Mouse (Mus musculus): ENCODE measurements around the gene Iqcc. TPM values are rescaled to one million over a fixed set of nuclear protein-coding genes. Genes with fewer than 3 reads are reported as not detected.

Iqcc gene
- polyA plus RNA-seq, 1 experiment from 2014 or later = 8.9 TPM

DNA sequence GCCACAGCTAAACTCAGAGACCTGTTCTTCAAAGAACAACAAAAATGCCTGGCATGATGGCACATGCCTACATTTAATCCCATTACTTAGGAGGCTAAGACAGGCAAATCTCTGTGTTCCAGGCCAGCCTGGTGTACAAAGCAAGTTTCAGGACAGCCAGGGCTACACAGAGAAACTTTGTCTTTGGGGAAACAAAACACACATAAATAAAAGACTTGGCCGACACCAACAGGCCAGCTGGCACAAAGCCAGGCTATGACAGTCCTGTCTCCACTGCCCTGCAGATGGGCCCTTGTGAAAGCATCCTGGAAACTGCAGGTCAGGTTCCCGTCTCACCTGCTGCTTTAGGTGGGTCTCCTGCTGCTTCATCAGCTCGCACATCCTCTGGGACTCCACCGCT lies 12.0 kb upstream of the Iqcc start:
- H3K4me3 ChIP-seq (ENCODE audit: inconsistent target) = no peak overlapping the region
- H3K36me3 ChIP-seq (ENCODE audit: inconsistent target) = peaks cover 88% of the 10 kb centered on the region
- WGBS (ENCODE audit: missing documents) = 96% methylated on average over 4 of the region's 4 CpGs
- peaks cover 1% of the 10 kb centered on the region; the same call in 1 of the 2 replicates for H3K79me2 ChIP-seq (ENCODE audit: inconsistent target)
- no peak overlapping the region for H3K27ac ChIP-seq

- Histone ChIP-seq H3K79me2 (ENCODE audit: inconsistent target) (peaks cover 17% of the 10 kb centered on the region), H3K27ac (peak overlapping the region; percentile 90; the same call in 1 of the 2 replicates), H3K36me3 (ENCODE audit: inconsistent target) (peaks cover 42% of the 10 kb centered on the region), H3K4me3 (ENCODE audit: inconsistent target) (no peak overlapping the region)
- 81% methylated on average over 6 of the region's 6 CpGs for WGBS (ENCODE audit: missing documents)
These were observed 7.1 kb upstream of the Iqcc start for GRCm38 (mm10) chr4:129626035-129626434.

DNA sequence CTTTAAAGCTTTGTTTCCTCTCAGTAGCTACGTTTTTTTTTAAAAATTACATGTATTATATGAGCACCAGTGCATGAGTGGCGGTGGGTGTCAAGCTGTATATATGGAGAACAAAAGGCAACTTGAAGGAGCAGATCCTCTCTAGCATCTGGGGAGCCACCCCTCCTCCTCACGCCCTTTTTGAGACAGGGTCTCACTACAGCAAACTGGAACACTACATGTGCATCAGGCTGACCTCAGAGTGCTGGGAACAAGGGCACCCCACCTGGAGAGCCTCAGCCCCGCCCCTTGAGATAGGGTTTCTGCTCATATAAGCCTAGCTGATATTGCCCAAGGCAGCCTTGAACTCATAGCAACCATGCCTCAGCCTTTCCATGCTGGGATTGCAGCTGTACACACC lies 6.6 kb upstream of the Iqcc start:
- H3K79me2 ChIP-seq (ENCODE audit: inconsistent target) = peaks cover 17% of the 10 kb centered on the region
- H3K36me3 ChIP-seq (ENCODE audit: inconsistent target) = peaks cover 36% of the 10 kb centered on the region
- WGBS (ENCODE audit: missing documents) = 37% methylated on average over 3 of the region's 4 CpGs
- H3K27ac ChIP-seq = peak overlapping the region; percentile 90
- H3K4me3 ChIP-seq (ENCODE audit: inconsistent target) = no peak overlapping the region

DNA sequence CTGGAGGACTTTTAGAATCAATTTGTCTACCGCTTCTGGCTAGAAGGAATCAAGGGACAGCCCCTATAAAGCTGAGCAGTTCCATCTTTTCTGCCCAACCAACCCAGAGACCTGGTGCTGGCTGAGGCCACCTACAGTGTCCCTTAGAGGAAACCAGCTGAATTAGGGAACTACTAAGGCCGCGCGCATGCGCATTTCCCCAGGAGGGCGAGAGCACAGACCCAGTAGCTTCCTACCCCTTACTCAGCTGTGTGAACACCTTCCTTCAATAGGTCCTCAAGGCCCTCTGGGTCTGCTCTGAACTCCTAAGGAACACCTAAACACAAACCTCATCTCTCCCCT lies 6.1 kb upstream of the Iqcc start:
- H3K36me3 ChIP-seq (ENCODE audit: inconsistent target) = peaks cover 31% of the 10 kb centered on the region
- WGBS (ENCODE audit: missing documents) = 0% methylated on average over 6 of the region's 6 CpGs
- peak overlapping the region; percentile 89 for H3K4me3 ChIP-seq (ENCODE audit: inconsistent target)
- H3K27ac ChIP-seq = peak overlapping the region; percentile 90
- H3K79me2 ChIP-seq (ENCODE audit: inconsistent target) = peaks cover 17% of the 10 kb centered on the region

DNA sequence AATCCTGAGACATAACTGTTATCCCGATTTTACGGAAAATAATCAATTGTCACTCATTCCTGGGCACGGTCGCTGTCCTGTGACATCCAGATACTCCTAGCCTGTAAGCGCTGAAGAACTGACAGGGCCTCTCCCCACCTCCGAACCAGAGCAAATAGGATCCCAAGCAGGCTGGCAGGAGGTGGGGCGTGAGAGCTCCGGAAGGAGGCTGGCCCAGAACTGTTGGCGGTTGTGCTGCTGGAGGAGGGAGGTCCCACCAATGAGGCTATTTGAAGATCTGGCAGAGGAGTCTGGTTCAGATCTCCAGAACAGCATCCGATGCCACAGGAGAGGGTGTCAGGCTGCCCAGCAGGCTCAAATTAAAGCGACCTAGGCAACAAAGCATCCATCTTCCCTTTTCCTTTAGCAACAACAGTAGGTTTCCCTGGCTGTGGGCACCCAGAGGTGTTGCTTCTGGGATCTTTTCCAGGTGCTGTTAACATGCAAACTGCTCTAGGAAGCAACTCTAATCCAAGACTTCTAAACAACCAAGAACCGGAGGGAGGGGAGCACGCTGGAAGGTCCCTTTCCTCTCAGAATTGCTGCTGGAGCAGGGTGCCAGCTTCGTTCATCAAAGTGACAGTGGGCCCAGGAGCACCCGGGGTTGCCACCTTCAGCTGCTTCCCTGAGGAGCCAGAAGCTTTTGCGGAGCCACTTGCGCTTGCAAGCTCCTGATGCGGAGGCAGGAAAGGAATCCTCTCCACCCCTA lies 5.6 kb upstream of the Iqcc start:
- peak overlapping the region; percentile 90 for H3K27ac ChIP-seq
- peaks cover 17% of the 10 kb centered on the region for H3K79me2 ChIP-seq (ENCODE audit: inconsistent target)
- H3K4me3 ChIP-seq (ENCODE audit: inconsistent target) = peak overlapping the region; percentile 89
- WGBS (ENCODE audit: missing documents) = 1% methylated on average over 18 of the region's 18 CpGs
- peaks cover 26% of the 10 kb centered on the region for H3K36me3 ChIP-seq (ENCODE audit: inconsistent target)

GRCm38 (mm10) chr4:129623681-129624091 lies 4.8 kb upstream of the Iqcc start, which contains the start of gene Ccdc28b:
Ccdc28b (minus strand) TSS chr4:129623947.
- WGBS (ENCODE audit: missing documents) = 0% methylated on average over 10 of the region's 10 CpGs
- Histone ChIP-seq H3K79me2 (ENCODE audit: inconsistent target) (peaks cover 18% of the 10 kb centered on the region), H3K27ac (peak within 1 kb of the TSS; percentile 90), H3K4me3 (ENCODE audit: inconsistent target) (peak within 1 kb of the TSS; percentile 89), H3K36me3 (ENCODE audit: inconsistent target) (peaks cover 18% of the 10 kb centered on the region; the same call in 1 of the 2 replicates)

DNA sequence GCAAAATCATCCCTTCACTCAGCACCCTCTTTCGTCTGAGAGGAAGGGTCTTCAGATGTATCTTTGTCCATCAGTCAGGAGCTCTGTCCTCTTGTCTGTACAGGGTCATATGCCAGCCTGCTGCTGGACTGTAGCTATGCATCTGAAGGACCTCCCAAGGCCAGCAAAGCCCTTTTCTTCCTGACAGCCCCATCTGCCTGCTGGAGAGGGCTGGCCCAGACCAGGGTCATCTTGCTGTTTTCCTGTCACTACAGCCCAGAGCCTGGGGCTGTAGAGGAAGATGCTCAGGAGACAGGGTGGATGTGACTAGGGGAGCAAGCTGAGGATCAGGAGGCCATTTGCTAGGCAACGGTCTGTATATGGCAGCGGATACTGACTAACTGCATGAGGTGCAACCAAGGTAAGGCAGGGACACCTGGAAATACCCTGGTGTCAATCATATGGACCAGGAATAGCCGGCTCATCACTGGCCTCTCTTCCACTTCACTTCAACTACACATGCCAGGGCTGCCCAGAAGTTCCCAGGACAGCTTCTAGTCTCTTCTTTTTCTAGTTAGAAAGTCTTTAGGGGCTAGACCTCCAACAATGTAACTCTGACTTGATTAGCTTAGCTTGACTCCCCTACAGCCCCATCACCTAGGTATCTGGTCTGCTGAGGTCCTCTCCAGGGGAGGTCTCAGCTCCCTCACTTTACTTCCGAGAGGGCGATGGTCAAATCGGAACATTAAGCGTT lies 4.1 kb upstream of the Iqcc start:
- WGBS (ENCODE audit: missing documents) = 35% methylated on average over 5 of the region's 8 CpGs
- peak overlapping the region; percentile 90 for H3K27ac ChIP-seq
- H3K79me2 ChIP-seq (ENCODE audit: inconsistent target) = peaks cover 24% of the 10 kb centered on the region
- H3K36me3 ChIP-seq (ENCODE audit: inconsistent target) = peaks cover 11% of the 10 kb centered on the region; the same call in 1 of the 2 replicates
- H3K4me3 ChIP-seq (ENCODE audit: inconsistent target) = peak overlapping the region; percentile 89

GRCm38 (mm10) chr4:129622120-129622802 lies 3.4 kb upstream of the Iqcc start:
- Histone ChIP-seq H3K79me2 (ENCODE audit: inconsistent target) (peaks cover 24% of the 10 kb centered on the region), H3K36me3 (ENCODE audit: inconsistent target) (peaks cover 5% of the 10 kb centered on the region; the same call in 1 of the 2 replicates), H3K4me3 (ENCODE audit: inconsistent target) (peak overlapping the region; percentile 89; the same call in 1 of the 2 replicates), H3K27ac (no peak overlapping the region)
- 89% methylated on average over 11 of the region's 11 CpGs for WGBS (ENCODE audit: missing documents)

GRCm38 (mm10) chr4:129621283-129621841 lies 2.5 kb upstream of the Iqcc start:
- Histone ChIP-seq H3K27ac (no peak overlapping the region), H3K36me3 (ENCODE audit: inconsistent target) (peaks cover 10% of the 10 kb centered on the region; the same call in 1 of the 2 replicates), H3K4me3 (ENCODE audit: inconsistent target) (no peak overlapping the region), H3K79me2 (ENCODE audit: inconsistent target) (peaks cover 24% of the 10 kb centered on the region)
- 84% methylated on average over 8 of the region's 8 CpGs for WGBS (ENCODE audit: missing documents)

- Histone ChIP-seq H3K79me2 (ENCODE audit: inconsistent target) (peaks cover 24% of the 10 kb centered on the region), H3K27ac (no peak overlapping the region), H3K4me3 (ENCODE audit: inconsistent target) (no peak overlapping the region), H3K36me3 (ENCODE audit: inconsistent target) (peaks cover 16% of the 10 kb centered on the region; the same call in 1 of the 2 replicates)
- 95% methylated on average over 11 of the region's 11 CpGs for WGBS (ENCODE audit: missing documents)
These were observed 1.8 kb upstream of the Iqcc start for GRCm38 (mm10) chr4:129620419-129621282.

DNA sequence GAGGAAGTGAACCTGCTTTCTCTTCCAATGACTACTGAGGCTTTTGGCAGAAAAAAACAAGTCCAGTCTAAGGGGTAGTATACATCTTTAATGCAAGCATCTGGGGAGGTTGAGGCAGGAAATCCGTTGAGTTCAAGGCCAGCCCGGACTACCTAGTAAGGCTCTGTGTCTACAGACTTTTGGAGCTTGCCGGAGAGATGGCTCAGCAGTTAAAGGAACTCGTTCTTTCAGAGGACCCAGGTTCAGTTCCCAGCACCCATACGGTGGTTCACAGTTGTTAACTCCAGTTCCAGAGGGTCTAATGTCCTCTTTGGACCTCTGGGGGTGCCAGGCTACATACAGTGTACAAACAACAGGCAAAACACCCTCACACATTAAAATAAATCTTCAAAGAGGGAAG lies 868 bp downstream of the Iqcc start:
- WGBS (ENCODE audit: missing documents) = 95% methylated on average over 5 of the region's 5 CpGs
- H3K36me3 ChIP-seq (ENCODE audit: inconsistent target) = peaks cover 16% of the 10 kb centered on the region; the same call in 1 of the 2 replicates
- peak overlapping the region; percentile 94 for H3K4me3 ChIP-seq (ENCODE audit: inconsistent target)
- H3K79me2 ChIP-seq (ENCODE audit: inconsistent target) = peaks cover 21% of the 10 kb centered on the region
- H3K27ac ChIP-seq = peak overlapping the region; percentile 65

- H3K79me2 ChIP-seq (ENCODE audit: inconsistent target) = peaks cover 13% of the 10 kb centered on the region; the same call in 1 of the 2 replicates
- H3K4me3 ChIP-seq (ENCODE audit: inconsistent target) = no peak overlapping the region
- H3K36me3 ChIP-seq (ENCODE audit: inconsistent target) = peaks cover 16% of the 10 kb centered on the region; the same call in 1 of the 2 replicates
- WGBS (ENCODE audit: missing documents) = 95% methylated on average over 6 of the region's 7 CpGs
- no peak overlapping the region for H3K27ac ChIP-seq
These were observed 1.7 kb downstream of the Iqcc start for GRCm38 (mm10) chr4:129617121-129617641.

DNA sequence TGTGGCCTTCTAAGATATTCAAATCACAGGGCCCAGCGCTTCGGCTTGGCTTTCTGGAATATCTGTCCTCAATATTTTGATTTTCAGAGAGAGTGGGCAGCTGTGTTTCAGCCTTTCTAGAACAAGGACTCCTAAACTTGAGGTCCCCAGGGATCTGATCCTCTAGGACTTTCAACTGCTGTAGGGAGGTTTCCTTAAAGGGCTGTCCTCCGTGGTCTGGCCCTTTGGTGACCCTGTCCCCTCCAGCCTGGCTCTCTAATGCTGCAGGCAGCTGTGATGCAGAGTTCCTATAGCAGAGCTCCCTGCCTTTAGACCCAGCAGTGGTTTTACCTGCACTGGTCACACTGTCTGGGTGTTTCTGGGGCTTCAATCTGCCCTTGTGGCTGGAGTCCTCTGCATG lies 2.3 kb downstream of the Iqcc start:
- H3K4me3 ChIP-seq (ENCODE audit: inconsistent target) = no peak overlapping the region
- 94% methylated on average over 3 of the region's 3 CpGs for WGBS (ENCODE audit: missing documents)
- H3K79me2 ChIP-seq (ENCODE audit: inconsistent target) = peaks cover 7% of the 10 kb centered on the region; the same call in 1 of the 2 replicates
- no peak overlapping the region for H3K27ac ChIP-seq
- peaks cover 16% of the 10 kb centered on the region; the same call in 1 of the 2 replicates for H3K36me3 ChIP-seq (ENCODE audit: inconsistent target)

Measured in macrophage (primary cell).